Mouse (Mus musculus): ENCODE measurements around the gene Ivd. TPM values are rescaled to one million over a fixed set of nuclear protein-coding genes. Genes with fewer than 3 reads are reported as not detected.

Ivd gene
- polyA plus RNA-seq, 1 experiment from 2014 or later, result 56.8 TPM

GRCm38 (mm10) chr2:118902051-118903025 is 40.6 kb downstream of the Ivd start:
- H3K27me3 ChIP-seq, result peaks cover 38% of the 10 kb centered on the region
- H3K4me2 ChIP-seq (replicated peaks), result peak overlapping the region; percentile 71
- ATAC-seq (ENCODE audit: low FRiP score), result peak; percentile 24
- H3K9me3 ChIP-seq (replicated peaks), result no peaks in the 10 kb centered on the region
- H3K36me3 ChIP-seq, result no peaks in the 10 kb centered on the region
- peak overlapping the region; percentile 93 for H3K27ac ChIP-seq
- peak overlapping the region; percentile 93 for H3K9ac ChIP-seq
- WGBS, result 1% methylated on average over 81 of the region's 106 CpGs
- peaks cover 58% of the 10 kb centered on the region for H3K4me1 ChIP-seq
- H3K4me3 ChIP-seq, result peak overlapping the region; percentile 96

- 12% methylated on average over 10 of the region's 10 CpGs for WGBS
- Histone ChIP-seq H3K9ac (peak overlapping the region; percentile 93), H3K4me1 (peaks cover 48% of the 10 kb centered on the region), H3K36me3 (no peaks in the 10 kb centered on the region), H3K9me3 (replicated peaks) (no peaks in the 10 kb centered on the region), H3K27me3 (peaks cover 28% of the 10 kb centered on the region), H3K4me3 (peak overlapping the region; percentile 96), H3K27ac (no peak overlapping the region), H3K4me2 (replicated peaks) (peak overlapping the region; percentile 71)
- no peak for ATAC-seq (ENCODE audit: low FRiP score)
Measured at GRCm38 (mm10) chr2:118903333-118903741, 41.6 kb downstream of the Ivd start.

GRCm38 (mm10) chr2:118905433-118906117 is 43.8 kb downstream of the Ivd start:
- Histone ChIP-seq H3K9me3 (replicated peaks) (no peaks in the 10 kb centered on the region), H3K4me1 (peaks cover 40% of the 10 kb centered on the region), H3K9ac (no peak overlapping the region; the same call in 1 of the 2 replicates), H3K36me3 (no peaks in the 10 kb centered on the region), H3K27ac (no peak overlapping the region), H3K4me3 (no peak overlapping the region), H3K27me3 (peaks cover 5% of the 10 kb centered on the region), H3K4me2 (replicated peaks) (no peak overlapping the region)
- WGBS, result 85% methylated on average over 7 of the region's 7 CpGs
- ATAC-seq (ENCODE audit: low FRiP score), result no peak

- H3K4me3 ChIP-seq, result no peak overlapping the region
- no peak for ATAC-seq (ENCODE audit: low FRiP score)
- peaks cover 39% of the 10 kb centered on the region for H3K4me1 ChIP-seq
- WGBS, result 81% methylated on average over 5 of the region's 5 CpGs
- no peak overlapping the region for H3K4me2 ChIP-seq (replicated peaks)
- no peak overlapping the region for H3K9ac ChIP-seq
- no peak overlapping the region for H3K27ac ChIP-seq
- no peaks in the 10 kb centered on the region for H3K36me3 ChIP-seq
- peaks cover 3% of the 10 kb centered on the region; the same call in 1 of the 2 replicates for H3K27me3 ChIP-seq
- H3K9me3 ChIP-seq (replicated peaks), result no peaks in the 10 kb centered on the region
Measured at GRCm38 (mm10) chr2:118906118-118906492, 44.4 kb downstream of the Ivd start.

GRCm38 (mm10) chr2:118907781-118908180 is 46.0 kb downstream of the Ivd start:
- Histone ChIP-seq H3K27ac (no peak overlapping the region), H3K9ac (no peak overlapping the region), H3K4me2 (replicated peaks) (no peak overlapping the region), H3K36me3 (no peaks in the 10 kb centered on the region), H3K27me3 (peaks cover 3% of the 10 kb centered on the region; the same call in 1 of the 2 replicates), H3K4me1 (peaks cover 43% of the 10 kb centered on the region), H3K9me3 (replicated peaks) (no peaks in the 10 kb centered on the region), H3K4me3 (no peak overlapping the region)
- WGBS, result 95% methylated on average over 3 of the region's 3 CpGs
- no peak for ATAC-seq (ENCODE audit: low FRiP score)

- no peaks in the 10 kb centered on the region for H3K27me3 ChIP-seq
- H3K4me3 ChIP-seq, result no peak overlapping the region
- H3K4me1 ChIP-seq, result peaks cover 43% of the 10 kb centered on the region
- H3K4me2 ChIP-seq (replicated peaks), result no peak overlapping the region
- H3K36me3 ChIP-seq, result no peaks in the 10 kb centered on the region
- no peak overlapping the region for H3K27ac ChIP-seq
- H3K9ac ChIP-seq, result no peak overlapping the region
- WGBS, result 75% methylated on average over 1 of the region's 1 CpGs
- ATAC-seq (ENCODE audit: low FRiP score), result no peak
- H3K9me3 ChIP-seq (replicated peaks), result no peaks in the 10 kb centered on the region
Measured at GRCm38 (mm10) chr2:118909151-118909550, 47.4 kb downstream of the Ivd start.

GRCm38 (mm10) chr2:118910605-118911278 is 49.0 kb downstream of the Ivd start:
- Histone ChIP-seq H3K9me3 (replicated peaks) (no peaks in the 10 kb centered on the region), H3K27ac (no peak overlapping the region), H3K4me2 (replicated peaks) (no peak overlapping the region), H3K4me3 (no peak overlapping the region), H3K27me3 (no peaks in the 10 kb centered on the region), H3K4me1 (peaks cover 35% of the 10 kb centered on the region), H3K36me3 (no peaks in the 10 kb centered on the region), H3K9ac (no peak overlapping the region)
- WGBS, result 77% methylated on average over 7 of the region's 7 CpGs
- ATAC-seq (ENCODE audit: low FRiP score), result no peak

- 69% methylated on average over 8 of the region's 8 CpGs for WGBS
- no peak overlapping the region for H3K4me3 ChIP-seq
- H3K27me3 ChIP-seq, result no peaks in the 10 kb centered on the region
- no peak for ATAC-seq (ENCODE audit: low FRiP score)
- no peak overlapping the region for H3K27ac ChIP-seq
- H3K9me3 ChIP-seq (replicated peaks), result no peaks in the 10 kb centered on the region
- peaks cover 29% of the 10 kb centered on the region for H3K4me1 ChIP-seq
- no peak overlapping the region for H3K4me2 ChIP-seq (replicated peaks)
- no peak overlapping the region for H3K9ac ChIP-seq
- peaks cover 10% of the 10 kb centered on the region for H3K36me3 ChIP-seq
Measured at GRCm38 (mm10) chr2:118912706-118913105, 51.0 kb downstream of the Ivd start.

GRCm38 (mm10) chr2:118913551-118914276 is 52.0 kb downstream of the Ivd start:
- H3K4me2 ChIP-seq (replicated peaks), result no peak overlapping the region
- 59% methylated on average over 11 of the region's 11 CpGs for WGBS
- H3K27ac ChIP-seq, result no peak overlapping the region
- peaks cover 14% of the 10 kb centered on the region for H3K36me3 ChIP-seq
- no peaks in the 10 kb centered on the region for H3K9me3 ChIP-seq (replicated peaks)
- no peak for ATAC-seq (ENCODE audit: low FRiP score)
- no peak overlapping the region for H3K9ac ChIP-seq
- H3K4me3 ChIP-seq, result no peak overlapping the region
- H3K4me1 ChIP-seq, result peaks cover 27% of the 10 kb centered on the region
- no peaks in the 10 kb centered on the region for H3K27me3 ChIP-seq

- Histone ChIP-seq H3K4me3 (no peak overlapping the region), H3K9ac (no peak overlapping the region), H3K27me3 (no peaks in the 10 kb centered on the region), H3K36me3 (peaks cover 21% of the 10 kb centered on the region), H3K27ac (no peak overlapping the region), H3K4me2 (replicated peaks) (no peak overlapping the region), H3K9me3 (replicated peaks) (no peaks in the 10 kb centered on the region), H3K4me1 (peaks cover 27% of the 10 kb centered on the region)
- ATAC-seq (ENCODE audit: low FRiP score), result no peak
- WGBS, result 37% methylated on average over 8 of the region's 8 CpGs
Measured at GRCm38 (mm10) chr2:118914685-118915084, 52.9 kb downstream of the Ivd start.

- H3K27me3 ChIP-seq, result no peaks in the 10 kb centered on the region
- H3K4me3 ChIP-seq, result no peak overlapping the region
- H3K9me3 ChIP-seq (replicated peaks), result no peaks in the 10 kb centered on the region
- no peak for ATAC-seq (ENCODE audit: low FRiP score)
- peaks cover 38% of the 10 kb centered on the region for H3K36me3 ChIP-seq
- H3K27ac ChIP-seq, result no peak overlapping the region
- H3K9ac ChIP-seq, result no peak overlapping the region
- no peak overlapping the region for H3K4me2 ChIP-seq (replicated peaks)
- 90% methylated on average over 17 of the region's 17 CpGs for WGBS
- H3K4me1 ChIP-seq, result peaks cover 27% of the 10 kb centered on the region
Measured at GRCm38 (mm10) chr2:118916436-118916835, 54.7 kb downstream of the Ivd start.
